Mouse (Mus musculus): ENCODE results near the gene Shisa5. TPM values are rescaled to one million over a fixed set of nuclear protein-coding genes. Genes with fewer than 3 reads are reported as not detected.

Shisa5 gene
- polyA plus RNA-seq, 1 experiment from 2014 or later = 52.7 TPM

DNA sequence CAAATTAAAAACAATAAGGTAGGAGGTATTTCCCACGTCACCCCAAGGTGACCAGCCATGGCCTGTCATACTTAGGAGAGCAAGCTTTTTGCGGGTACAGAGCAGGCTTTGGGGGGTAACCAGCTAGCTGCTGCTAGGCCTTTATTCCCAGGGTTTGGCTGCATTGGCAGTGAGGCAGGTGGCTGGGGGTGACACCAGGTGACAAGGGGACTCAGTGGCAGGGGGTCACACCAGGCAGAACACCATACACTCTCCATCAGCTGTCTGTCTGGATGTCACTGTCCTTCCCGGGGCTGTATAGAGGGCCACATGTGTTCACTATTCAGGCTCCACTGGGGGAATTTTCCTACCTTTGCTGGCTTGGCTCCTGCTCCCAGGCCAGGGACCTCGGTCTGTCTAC is 18.6 kb downstream of the Shisa5 start:
- H3K4me3 ChIP-seq (replicated peaks; ENCODE audit: low read length) = no peak overlapping the region
- no peak for ATAC-seq
- no peaks in the 10 kb centered on the region for H3K9me3 ChIP-seq (ENCODE audit: control insufficient read depth, low read length)
- H3K4me1 ChIP-seq (replicated peaks; ENCODE audit: control insufficient read depth, insufficient read depth, low read length) = peaks cover 17% of the 10 kb centered on the region
- no peaks in the 10 kb centered on the region for H3K27me3 ChIP-seq (replicated peaks; ENCODE audit: control insufficient read depth, insufficient read depth, low read length)
- peaks cover 13% of the 10 kb centered on the region for H3K36me3 ChIP-seq (ENCODE audit: control insufficient read depth, insufficient read depth)
- no peak overlapping the region for H3K4me2 ChIP-seq (ENCODE audit: low read length)
- H3K27ac ChIP-seq (ENCODE audit: low read length) = no peak overlapping the region
- 91% methylated on average over 4 of the region's 4 CpGs for WGBS
- no peak overlapping the region for H3K9ac ChIP-seq (replicated peaks; ENCODE audit: low read depth, low read length)

DNA sequence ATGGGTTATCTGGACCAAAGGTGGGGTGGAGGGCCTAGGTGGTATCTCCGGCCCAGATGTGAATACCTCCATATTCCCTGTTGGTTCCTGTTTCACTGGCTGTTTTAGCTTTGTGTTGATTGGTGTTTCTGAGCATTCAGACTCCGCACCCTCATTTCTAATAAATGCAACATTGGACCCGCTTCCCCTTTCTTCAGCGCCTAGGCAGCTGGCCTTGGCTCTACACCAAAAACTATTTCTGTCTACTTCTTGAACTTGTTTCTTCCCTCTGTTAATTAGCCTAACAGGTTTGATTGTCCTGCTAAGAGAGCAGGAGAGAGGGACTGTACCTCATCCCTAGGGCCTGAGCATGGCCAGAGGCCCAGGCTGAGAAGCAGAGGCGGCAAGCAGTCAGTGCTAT is 19.2 kb downstream of the Shisa5 start:
- Histone ChIP-seq H3K27me3 (replicated peaks; ENCODE audit: control insufficient read depth, insufficient read depth, low read length) (no peaks in the 10 kb centered on the region), H3K36me3 (ENCODE audit: control insufficient read depth, insufficient read depth) (peaks cover 13% of the 10 kb centered on the region), H3K9me3 (ENCODE audit: control insufficient read depth, low read length) (no peaks in the 10 kb centered on the region), H3K9ac (replicated peaks; ENCODE audit: low read depth, low read length) (no peak overlapping the region), H3K4me3 (replicated peaks; ENCODE audit: low read length) (no peak overlapping the region), H3K4me2 (ENCODE audit: low read length) (no peak overlapping the region), H3K27ac (ENCODE audit: low read length) (no peak overlapping the region), H3K4me1 (replicated peaks; ENCODE audit: control insufficient read depth, insufficient read depth, low read length) (peaks cover 17% of the 10 kb centered on the region)
- WGBS = 87% methylated on average over 5 of the region's 5 CpGs
- no peak for ATAC-seq

DNA sequence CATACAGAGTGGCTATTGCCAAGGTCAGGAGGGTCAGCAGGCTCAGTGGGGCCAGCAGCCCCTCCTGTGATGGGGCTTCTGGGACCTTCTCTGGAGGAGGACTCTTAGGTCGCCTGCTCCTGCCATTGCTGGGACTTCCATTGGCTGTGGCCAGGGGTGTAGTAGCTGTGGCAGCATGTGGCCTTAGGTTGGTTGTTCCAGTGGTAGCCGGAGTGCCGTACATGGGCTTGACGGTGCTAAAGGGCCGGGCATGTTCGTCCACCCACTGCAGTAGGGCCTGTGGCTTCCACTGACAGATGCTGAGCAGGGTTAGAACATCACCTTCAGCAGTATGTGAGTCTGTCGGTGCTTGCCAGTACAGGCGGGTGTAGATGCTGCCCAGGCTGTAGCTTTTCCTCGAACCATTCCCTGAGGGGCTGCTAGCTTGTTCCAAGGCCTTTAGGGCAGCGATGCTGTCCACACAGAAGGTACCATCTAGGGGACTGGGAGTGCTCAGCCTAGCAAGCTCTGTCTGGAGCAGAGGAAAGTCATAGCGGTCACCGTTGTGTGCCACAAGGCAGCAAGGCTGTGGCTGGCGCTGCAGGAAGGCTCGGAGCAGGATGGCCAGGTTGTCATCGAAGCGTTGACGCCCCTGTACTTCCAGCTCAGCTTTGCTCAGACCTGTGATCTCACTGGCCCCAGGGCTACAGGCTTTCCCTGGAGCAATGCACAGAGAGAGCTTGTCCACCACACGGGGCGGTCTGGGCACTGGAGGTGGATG is 19.8 kb downstream of the Shisa5 start:
- Histone ChIP-seq H3K27me3 (replicated peaks; ENCODE audit: control insufficient read depth, insufficient read depth, low read length) (no peaks in the 10 kb centered on the region), H3K4me3 (replicated peaks; ENCODE audit: low read length) (no peak overlapping the region), H3K4me2 (ENCODE audit: low read length) (no peak overlapping the region), H3K36me3 (ENCODE audit: control insufficient read depth, insufficient read depth) (peaks cover 15% of the 10 kb centered on the region), H3K27ac (ENCODE audit: low read length) (no peak overlapping the region), H3K9ac (replicated peaks; ENCODE audit: low read depth, low read length) (peak overlapping the region; percentile 75; the same call in 1 of the 2 replicates), H3K4me1 (replicated peaks; ENCODE audit: control insufficient read depth, insufficient read depth, low read length) (peaks cover 17% of the 10 kb centered on the region), H3K9me3 (ENCODE audit: control insufficient read depth, low read length) (no peaks in the 10 kb centered on the region)
- WGBS = 95% methylated on average over 19 of the region's 19 CpGs
- no peak for ATAC-seq

DNA sequence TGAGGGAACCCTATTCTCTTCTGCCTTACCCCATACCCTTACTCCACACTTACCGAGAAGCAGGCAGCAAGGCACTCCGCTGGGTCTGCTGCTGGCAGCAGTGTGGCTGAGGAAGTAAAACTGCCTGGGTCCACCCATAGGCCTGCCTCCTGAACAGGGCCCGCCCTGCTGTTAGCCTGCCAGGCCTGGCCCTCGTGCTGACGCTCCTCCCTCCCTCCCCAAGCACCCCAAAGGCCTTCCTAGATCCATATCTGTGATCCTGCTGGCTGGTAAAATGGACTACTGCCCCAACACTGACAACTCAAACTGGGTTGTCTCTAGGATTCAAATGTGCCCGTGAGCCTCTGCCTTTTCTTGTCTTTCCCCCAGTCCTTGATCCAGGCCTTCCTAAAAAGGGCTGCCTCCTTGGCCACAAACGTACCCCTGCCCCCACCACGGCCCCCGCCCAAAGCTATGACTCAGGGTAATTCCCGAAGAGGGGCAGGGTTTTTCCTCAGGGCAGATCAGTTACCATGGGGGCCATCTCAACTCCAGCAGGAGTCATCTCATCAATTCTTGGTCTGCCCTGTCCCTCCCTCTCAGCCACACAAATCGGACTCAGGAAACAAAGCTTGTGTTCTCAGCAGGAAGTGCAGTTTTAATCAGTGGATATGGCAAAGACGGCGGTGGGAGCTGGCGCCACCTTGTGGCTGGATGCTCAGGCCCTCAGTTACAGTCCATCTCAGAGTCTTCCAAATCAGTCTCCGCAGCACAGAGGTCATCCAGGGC is 21.0 kb downstream of the Shisa5 start, which contains the start of gene Trex1:
Trex1 (minus strand) TSS at position 599 of the 768 bp plus-strand sequence.
- Histone ChIP-seq H3K9me3 (ENCODE audit: control insufficient read depth, low read length) (no peaks in the 10 kb centered on the region), H3K9ac (replicated peaks; ENCODE audit: low read depth, low read length) (peak within 1 kb of the TSS; percentile 75), H3K27me3 (replicated peaks; ENCODE audit: control insufficient read depth, insufficient read depth, low read length) (no peaks in the 10 kb centered on the region), H3K36me3 (ENCODE audit: control insufficient read depth, insufficient read depth) (peaks cover 23% of the 10 kb centered on the region), H3K4me3 (replicated peaks; ENCODE audit: low read length) (peak within 1 kb of the TSS; percentile 45), H3K4me2 (ENCODE audit: low read length) (peak within 1 kb of the TSS; percentile 68), H3K4me1 (replicated peaks; ENCODE audit: control insufficient read depth, insufficient read depth, low read length) (peaks cover 17% of the 10 kb centered on the region), H3K27ac (ENCODE audit: low read length) (peak within 1 kb of the TSS; percentile 80)
- peak; percentile 66 for ATAC-seq
- WGBS = 19% methylated on average over 15 of the region's 15 CpGs

DNA sequence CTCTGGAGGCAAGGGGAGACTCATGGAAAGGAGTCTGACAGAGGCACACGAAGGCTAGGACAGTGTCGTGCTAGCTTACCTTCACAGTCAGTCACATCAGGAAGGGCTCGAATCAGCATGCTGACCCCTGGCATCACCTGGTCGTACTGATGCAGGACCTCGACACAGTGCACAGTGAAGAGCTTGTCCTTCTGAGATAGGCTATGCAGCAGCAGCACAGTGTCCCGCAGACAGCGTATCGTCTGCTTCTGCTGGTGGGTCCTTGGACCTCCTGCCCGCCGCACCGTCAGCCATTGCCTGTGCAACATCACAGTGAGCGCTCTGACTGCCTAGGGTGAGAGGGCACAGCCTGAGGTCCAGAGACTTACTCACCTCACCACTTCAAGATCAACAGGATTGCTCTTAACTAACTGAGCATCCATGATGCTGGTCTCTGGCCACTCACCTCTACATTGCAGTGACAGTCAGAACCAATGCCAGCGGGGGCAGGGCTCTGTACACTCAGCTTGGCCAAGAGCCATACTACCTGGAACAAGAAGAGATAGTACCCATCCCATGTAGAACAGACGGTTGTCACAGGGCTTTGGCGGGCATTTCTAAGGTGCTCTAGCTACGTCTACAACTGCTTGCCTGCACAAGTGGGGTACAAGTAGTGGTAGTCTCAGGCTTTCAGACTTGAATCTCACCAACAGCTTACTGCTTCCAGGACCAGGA is 22.0 kb downstream of the Shisa5 start:
- Histone ChIP-seq H3K9me3 (ENCODE audit: control insufficient read depth, low read length) (no peaks in the 10 kb centered on the region), H3K4me1 (replicated peaks; ENCODE audit: control insufficient read depth, insufficient read depth, low read length) (peaks cover 13% of the 10 kb centered on the region), H3K27me3 (replicated peaks; ENCODE audit: control insufficient read depth, insufficient read depth, low read length) (no peaks in the 10 kb centered on the region), H3K9ac (replicated peaks; ENCODE audit: low read depth, low read length) (no peak overlapping the region), H3K36me3 (ENCODE audit: control insufficient read depth, insufficient read depth) (peaks cover 33% of the 10 kb centered on the region), H3K4me3 (replicated peaks; ENCODE audit: low read length) (no peak overlapping the region), H3K27ac (ENCODE audit: low read length) (no peak overlapping the region), H3K4me2 (ENCODE audit: low read length) (no peak overlapping the region)
- WGBS = 90% methylated on average over 16 of the region's 16 CpGs
- ATAC-seq = 0 out of 2 replicates have a peak, but pooled peaks have one; percentile 4

DNA sequence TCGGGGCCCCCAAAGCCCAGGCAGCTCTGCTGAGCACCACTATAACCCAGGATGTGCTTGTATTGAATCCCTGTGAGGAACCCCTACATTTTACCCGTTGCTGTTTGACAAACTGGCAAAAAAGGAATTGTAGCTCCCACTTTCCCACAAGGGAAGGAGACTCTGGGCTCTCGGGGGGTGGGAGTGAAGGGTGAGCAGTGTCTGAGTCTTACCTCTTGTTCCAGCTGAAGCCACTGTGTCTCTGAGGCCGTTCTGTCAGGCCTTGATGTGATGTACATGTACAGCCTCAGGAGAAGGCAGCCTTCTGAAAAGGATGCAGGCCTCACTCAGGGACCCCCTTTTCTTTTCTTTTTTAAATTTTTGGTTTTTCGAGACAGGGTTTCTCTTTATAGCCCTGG is 22.5 kb downstream of the Shisa5 start:
- Histone ChIP-seq H3K27ac (ENCODE audit: low read length) (no peak overlapping the region), H3K27me3 (replicated peaks; ENCODE audit: control insufficient read depth, insufficient read depth, low read length) (no peaks in the 10 kb centered on the region), H3K9ac (replicated peaks; ENCODE audit: low read depth, low read length) (no peak overlapping the region), H3K36me3 (ENCODE audit: control insufficient read depth, insufficient read depth) (peaks cover 38% of the 10 kb centered on the region), H3K9me3 (ENCODE audit: control insufficient read depth, low read length) (no peaks in the 10 kb centered on the region), H3K4me3 (replicated peaks; ENCODE audit: low read length) (no peak overlapping the region), H3K4me1 (replicated peaks; ENCODE audit: control insufficient read depth, insufficient read depth, low read length) (peaks cover 11% of the 10 kb centered on the region), H3K4me2 (ENCODE audit: low read length) (no peak overlapping the region)
- ATAC-seq = no peak
- 88% methylated on average over 5 of the region's 5 CpGs for WGBS

DNA sequence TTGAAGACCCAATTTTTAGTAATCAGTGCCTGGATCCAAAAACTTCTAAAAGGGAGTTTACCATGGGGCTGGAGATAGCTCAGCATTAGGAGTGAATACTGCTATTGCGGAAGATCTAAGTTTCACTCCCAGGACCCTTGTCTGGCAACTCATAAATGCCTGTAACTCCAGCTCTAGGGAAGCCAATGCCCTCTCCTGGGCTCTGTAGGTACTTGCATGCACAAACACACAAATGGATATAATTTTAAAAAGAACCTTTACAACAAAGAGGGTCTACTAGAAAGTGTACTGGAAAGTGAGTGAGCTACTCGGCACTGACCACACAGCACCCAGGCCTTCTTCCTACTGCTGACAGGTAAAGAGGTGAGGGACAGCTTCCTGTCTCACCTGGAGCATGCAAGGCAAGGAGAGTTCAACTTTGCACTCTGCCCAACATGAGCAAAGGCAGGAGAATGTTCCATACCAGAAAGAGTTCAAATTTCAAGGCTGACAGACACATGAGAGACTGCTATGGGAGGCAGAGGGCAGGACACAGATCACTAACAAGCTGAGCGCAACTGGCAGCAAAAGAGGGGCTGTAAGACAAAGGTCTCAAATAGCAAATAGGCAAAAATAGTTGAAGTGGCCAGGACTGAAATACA is 29.9 kb downstream of the Shisa5 start:
- H3K27ac ChIP-seq (ENCODE audit: low read length) = no peak overlapping the region
- WGBS = 95% methylated on average over 3 of the region's 3 CpGs
- no peaks in the 10 kb centered on the region for H3K9me3 ChIP-seq (ENCODE audit: control insufficient read depth, low read length)
- no peak overlapping the region for H3K9ac ChIP-seq (replicated peaks; ENCODE audit: low read depth, low read length)
- no peak overlapping the region for H3K4me2 ChIP-seq (ENCODE audit: low read length)
- H3K4me3 ChIP-seq (replicated peaks; ENCODE audit: low read length) = no peak overlapping the region
- no peaks in the 10 kb centered on the region for H3K27me3 ChIP-seq (replicated peaks; ENCODE audit: control insufficient read depth, insufficient read depth, low read length)
- H3K4me1 ChIP-seq (replicated peaks; ENCODE audit: control insufficient read depth, insufficient read depth, low read length) = peaks cover 13% of the 10 kb centered on the region
- ATAC-seq = no peak
- H3K36me3 ChIP-seq (ENCODE audit: control insufficient read depth, insufficient read depth) = peaks cover 51% of the 10 kb centered on the region

DNA sequence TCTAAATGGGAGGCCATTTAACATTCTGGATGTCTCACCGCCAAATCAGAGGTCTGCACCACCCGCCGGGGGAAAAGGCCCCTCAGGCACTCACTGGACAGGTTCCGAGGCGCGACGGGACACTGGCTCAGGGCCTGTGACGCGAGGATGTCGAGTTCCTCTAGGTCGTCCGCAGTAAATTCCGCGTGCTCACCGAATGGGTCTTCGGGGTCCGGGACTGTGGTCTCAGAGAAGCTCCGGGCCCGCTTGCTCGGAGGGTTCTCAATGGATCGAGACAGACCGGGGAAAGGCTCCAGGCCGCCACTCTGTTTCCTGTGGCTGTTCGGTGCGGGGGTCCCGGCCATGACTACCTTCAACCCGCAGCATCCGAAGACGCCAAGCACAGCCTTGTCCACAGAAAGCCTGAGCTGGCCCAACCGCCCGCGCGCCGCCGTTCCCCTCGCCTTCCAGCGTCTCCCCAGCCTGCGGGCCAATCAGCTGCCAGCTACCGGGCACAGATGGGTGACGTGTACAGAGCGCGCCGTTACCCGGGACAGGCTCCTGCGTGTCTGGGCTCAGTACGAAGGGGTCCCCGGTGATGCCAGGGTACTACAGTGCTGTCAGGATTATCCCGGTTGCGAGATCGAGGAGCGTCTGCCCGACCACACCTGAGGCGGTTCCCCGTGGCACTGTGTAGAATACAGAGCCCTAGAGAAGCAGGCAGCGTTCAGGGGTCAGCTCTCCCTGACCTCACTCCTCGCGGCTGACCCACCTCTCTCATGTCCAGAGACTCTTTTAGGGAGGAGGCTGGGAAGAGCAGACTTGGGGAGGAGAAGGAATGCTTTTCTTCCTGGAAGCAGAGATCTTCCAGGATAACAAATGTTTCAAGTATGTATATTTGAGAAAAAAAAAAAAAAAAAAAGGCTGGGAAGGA is 35.6 kb downstream of the Shisa5 start, which contains the start of gene Atrip:
Atrip (minus strand) TSS at position 464 of the 913 bp plus-strand sequence.
- ATAC-seq = peak; percentile 100
- H3K4me1 ChIP-seq (replicated peaks; ENCODE audit: control insufficient read depth, insufficient read depth, low read length) = peaks cover 24% of the 10 kb centered on the region
- H3K36me3 ChIP-seq (ENCODE audit: control insufficient read depth, insufficient read depth) = peaks cover 12% of the 10 kb centered on the region
- H3K9me3 ChIP-seq (ENCODE audit: control insufficient read depth, low read length) = no peaks in the 10 kb centered on the region
- WGBS = under 1% methylated on average over 57 of the region's 57 CpGs
- H3K27ac ChIP-seq (ENCODE audit: low read length) = peak within 1 kb of the TSS; percentile 75
- peak within 1 kb of the TSS; percentile 98 for H3K4me2 ChIP-seq (ENCODE audit: low read length)
- H3K9ac ChIP-seq (replicated peaks; ENCODE audit: low read depth, low read length) = peak within 1 kb of the TSS; percentile 92
- H3K4me3 ChIP-seq (replicated peaks; ENCODE audit: low read length) = peak within 1 kb of the TSS; percentile 94
- H3K27me3 ChIP-seq (replicated peaks; ENCODE audit: control insufficient read depth, insufficient read depth, low read length) = no peaks in the 10 kb centered on the region

Data from forebrain, embryonic 16.5 days (tissue).